Mouse (Mus musculus) olfactory bulb, adult 2 months (tissue): ENCODE results near the gene Odf3l1.

Experiments
- CTCF ChIP-seq: fragments of 200-500 bp; IDR thresholded peaks from 2 replicates; pipeline ENCODE4 v1.5.1; 2012; ENCODE audit warnings: low read depth, mild to moderate bottlenecking, low read length, moderate library complexity; ENCODE audit not compliant: insufficient read depth
- POLR2A ChIP-seq: fragments of 200-500 bp; IDR thresholded peaks from 2 replicates; pipeline ENCODE4 v1.6.1; 2012; ENCODE audit warnings: mild to moderate bottlenecking, low read depth, low read length, moderate library complexity; ENCODE audit not compliant: insufficient read depth

DNA sequence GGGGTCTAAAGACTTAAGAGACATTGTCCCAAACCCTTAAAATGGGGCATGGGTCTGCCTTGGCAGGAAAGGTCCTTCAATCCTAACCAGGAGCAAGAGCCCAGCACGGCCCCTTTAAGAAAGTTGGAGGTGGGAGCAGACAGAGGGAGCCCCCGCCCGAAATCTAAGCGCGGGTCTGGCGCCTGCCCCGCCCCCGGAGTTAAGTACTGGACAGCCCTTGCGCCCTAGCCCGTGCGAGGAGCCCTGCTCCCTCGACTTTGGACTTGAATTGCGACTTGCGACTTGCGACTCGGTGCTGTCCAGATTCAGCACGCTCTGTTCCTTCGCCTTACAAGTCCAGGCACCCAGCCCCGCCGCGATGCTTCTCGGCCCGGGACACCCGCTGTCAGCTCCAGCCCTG lies 353 bp upstream of the Odf3l1 start, which contains the start of gene Cspg4:
- no peak for TF ChIP-seq CTCF
- no peak for TF ChIP-seq POLR2A
